Mouse (Mus musculus): Measurements from ENCODE around the gene Nckap5. TPM values are rescaled to one million over a fixed set of nuclear protein-coding genes. Genes with fewer than 3 reads are reported as not detected.

Nckap5 gene
- polyA plus RNA-seq, 1 experiment from 2014 or later: 3.2 TPM

DNA sequence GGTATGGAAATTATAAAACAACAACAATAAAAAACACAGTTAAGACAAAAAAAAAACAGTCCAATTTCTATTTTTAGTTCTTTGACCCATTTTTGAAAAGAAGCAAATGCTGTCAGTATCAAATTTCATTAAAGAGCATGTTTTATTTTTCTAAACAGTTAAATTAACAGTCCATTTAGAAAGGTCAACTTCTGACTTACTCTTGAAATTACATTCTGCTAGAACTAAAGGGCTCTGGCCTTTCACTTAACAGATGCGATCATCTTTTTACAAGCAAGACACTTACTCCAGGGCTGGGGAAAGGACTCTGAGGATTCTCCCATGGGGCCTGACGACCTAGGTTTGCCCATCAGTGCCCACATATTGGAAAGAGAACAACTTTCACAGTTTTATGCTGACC lies 359.2 kb downstream of the Nckap5 start:
- Histone ChIP-seq H3K27ac (ENCODE audit: low read depth, low read length) (no peak overlapping the region), H3K9ac (ENCODE audit: low read depth, low read length) (no peak overlapping the region), H3K4me2 (replicated peaks; ENCODE audit: low read depth, low read length) (no peak overlapping the region), H3K36me3 (ENCODE audit: control insufficient read depth, insufficient read depth, low read length) (no peaks in the 10 kb centered on the region), H3K4me1 (ENCODE audit: control insufficient read depth, insufficient read depth, low read length) (peaks cover 4% of the 10 kb centered on the region; the same call in 1 of the 2 replicates), H3K9me3 (ENCODE audit: control insufficient read depth, low read length) (no peaks in the 10 kb centered on the region), H3K27me3 (ENCODE audit: control insufficient read depth, insufficient read depth, low read length) (no peaks in the 10 kb centered on the region), H3K4me3 (ENCODE audit: low read length) (no peak overlapping the region)
- ATAC-seq (ENCODE audit: low FRiP score, low TSS enrichment): no peak; the same call in 1 of the 2 replicates
- WGBS: 25% methylated on average over 2 of the region's 2 CpGs

DNA sequence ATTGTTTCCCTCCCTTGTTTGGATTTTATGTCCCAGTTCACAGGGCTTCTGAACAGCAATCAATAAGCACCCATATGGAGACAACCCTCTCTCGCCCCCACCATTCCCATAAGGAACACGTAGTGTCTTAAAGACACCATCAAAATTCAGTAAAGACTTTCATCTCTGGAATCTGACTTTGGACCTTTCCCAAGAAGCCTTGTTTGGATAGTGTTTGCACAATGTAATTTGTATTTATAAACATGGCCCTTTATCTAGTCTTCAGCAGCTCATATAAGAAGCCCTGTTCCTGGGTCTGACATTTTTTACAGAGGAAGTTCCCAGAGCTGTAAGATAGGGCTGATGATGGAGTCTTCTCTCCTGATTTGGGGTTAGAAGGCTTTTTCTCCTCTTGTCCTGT lies 359.7 kb downstream of the Nckap5 start:
- Histone ChIP-seq H3K9me3 (ENCODE audit: control insufficient read depth, low read length) (no peaks in the 10 kb centered on the region), H3K27me3 (ENCODE audit: control insufficient read depth, insufficient read depth, low read length) (no peaks in the 10 kb centered on the region), H3K27ac (ENCODE audit: low read depth, low read length) (no peak overlapping the region; the same call in 1 of the 2 replicates), H3K4me1 (ENCODE audit: control insufficient read depth, insufficient read depth, low read length) (peaks cover 4% of the 10 kb centered on the region; the same call in 1 of the 2 replicates), H3K36me3 (ENCODE audit: control insufficient read depth, insufficient read depth, low read length) (no peaks in the 10 kb centered on the region), H3K9ac (ENCODE audit: low read depth, low read length) (no peak overlapping the region), H3K4me2 (replicated peaks; ENCODE audit: low read depth, low read length) (no peak overlapping the region), H3K4me3 (ENCODE audit: low read length) (no peak overlapping the region)
- no peak for ATAC-seq (ENCODE audit: low FRiP score, low TSS enrichment)
- WGBS: 61% methylated on average over 2 of the region's 2 CpGs

DNA sequence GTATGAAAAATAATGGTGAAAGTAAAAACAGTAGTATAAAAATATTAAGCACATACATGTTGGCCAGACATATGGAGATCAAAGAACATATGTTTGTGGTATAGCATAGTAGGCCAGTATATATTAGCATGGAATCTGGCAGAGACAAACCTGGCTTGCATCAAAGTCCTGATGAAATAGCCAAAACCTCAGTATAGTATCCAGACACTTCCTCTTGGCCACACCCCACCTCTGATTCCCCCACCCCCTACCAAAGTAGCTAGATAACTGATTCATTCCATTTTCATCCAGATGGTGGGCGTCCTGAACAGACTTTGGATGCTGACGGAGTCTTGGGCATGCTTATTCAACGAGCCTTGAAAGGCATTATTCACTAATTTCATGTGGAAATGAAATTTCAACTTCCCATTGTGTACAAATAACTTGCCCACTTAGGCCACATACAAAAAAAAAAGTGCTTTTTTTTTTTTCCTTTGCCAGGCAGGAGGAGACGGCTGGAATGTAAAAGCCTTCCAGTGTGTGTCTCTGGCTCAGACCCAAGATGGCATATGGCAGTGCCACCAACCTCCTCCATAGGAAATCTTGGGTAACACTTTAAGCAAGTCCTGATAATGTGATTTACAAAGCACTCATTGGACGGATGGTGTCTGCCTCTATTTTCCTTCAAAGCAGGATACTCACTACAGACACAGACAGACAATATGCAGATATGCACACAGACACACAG lies 360.6 kb downstream of the Nckap5 start:
- peaks cover 4% of the 10 kb centered on the region; the same call in 1 of the 2 replicates for H3K4me1 ChIP-seq (ENCODE audit: control insufficient read depth, insufficient read depth, low read length)
- WGBS: 82% methylated on average over 5 of the region's 5 CpGs
- no peak overlapping the region for H3K4me2 ChIP-seq (replicated peaks; ENCODE audit: low read depth, low read length)
- H3K9me3 ChIP-seq (ENCODE audit: control insufficient read depth, low read length): no peaks in the 10 kb centered on the region
- no peak overlapping the region for H3K4me3 ChIP-seq (ENCODE audit: low read length)
- no peak overlapping the region for H3K9ac ChIP-seq (ENCODE audit: low read depth, low read length)
- no peaks in the 10 kb centered on the region for H3K36me3 ChIP-seq (ENCODE audit: control insufficient read depth, insufficient read depth, low read length)
- no peaks in the 10 kb centered on the region for H3K27me3 ChIP-seq (ENCODE audit: control insufficient read depth, insufficient read depth, low read length)
- ATAC-seq (ENCODE audit: low FRiP score, low TSS enrichment): no peak
- H3K27ac ChIP-seq (ENCODE audit: low read depth, low read length): no peak overlapping the region

DNA sequence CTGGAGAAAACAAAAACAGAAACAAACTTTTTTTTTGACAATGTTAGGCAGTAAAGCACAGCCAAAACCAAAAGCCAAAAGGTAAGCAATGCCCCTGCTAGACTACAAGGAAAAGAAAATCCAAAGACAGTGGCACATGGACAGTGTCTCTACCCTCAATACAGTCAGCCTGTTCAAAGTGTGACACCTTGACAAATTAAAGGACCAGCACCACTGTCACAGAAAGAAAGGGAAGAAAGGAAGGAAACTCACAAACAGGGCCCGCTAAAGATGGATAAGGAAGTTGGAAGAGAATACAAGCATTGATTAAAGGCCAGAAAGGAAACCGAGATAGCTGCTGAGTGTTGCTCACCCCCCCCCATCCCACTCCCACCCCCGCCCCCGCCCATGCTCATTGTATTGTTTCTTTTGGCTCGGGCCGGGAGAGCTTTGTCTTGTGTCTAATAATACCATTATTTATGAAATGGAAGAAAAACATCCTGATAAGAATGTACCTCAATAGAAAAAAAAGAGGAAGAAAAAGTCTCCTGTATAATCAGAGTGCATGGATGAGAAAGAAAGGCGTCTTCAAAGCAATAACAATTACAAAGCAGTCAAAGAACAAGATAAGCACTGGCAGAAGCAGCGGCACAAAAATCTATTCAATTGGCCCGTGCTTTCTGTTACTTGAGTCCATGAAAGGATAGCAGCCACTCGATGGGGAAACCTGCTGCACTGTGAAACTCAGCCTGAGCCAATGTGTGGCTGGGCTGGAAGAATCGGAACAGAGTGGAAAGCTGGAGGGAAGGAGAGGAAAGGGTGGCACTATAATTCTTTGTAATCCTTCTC lies 368.9 kb downstream of the Nckap5 start:
- no peak for ATAC-seq (ENCODE audit: low FRiP score, low TSS enrichment)

DNA sequence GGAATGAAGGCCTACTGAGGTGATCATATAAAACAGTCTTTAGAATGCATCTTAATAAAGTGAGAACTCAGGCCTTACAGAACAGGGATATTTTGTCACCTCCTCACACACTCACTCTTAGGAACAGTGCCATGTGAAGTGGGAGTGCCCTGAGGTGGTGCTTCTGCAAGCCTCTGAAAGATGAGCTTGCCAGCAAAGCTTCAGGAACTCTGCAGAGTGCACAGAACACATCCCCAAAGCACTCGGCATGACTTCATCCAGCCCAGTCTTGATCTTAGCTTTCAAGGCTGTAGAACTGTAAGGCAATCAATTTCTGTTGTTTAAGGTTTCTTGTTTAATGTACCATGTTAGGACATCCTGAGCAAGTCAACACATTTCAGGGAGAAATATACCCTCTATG lies 372.9 kb downstream of the Nckap5 start:
- no peak overlapping the region for H3K4me2 ChIP-seq (replicated peaks; ENCODE audit: low read depth, low read length)
- 47% methylated on average over 1 of the region's 1 CpGs for WGBS
- ATAC-seq (ENCODE audit: low FRiP score, low TSS enrichment): no peak
- H3K4me3 ChIP-seq (ENCODE audit: low read length): no peak overlapping the region
- no peaks in the 10 kb centered on the region for H3K27me3 ChIP-seq (ENCODE audit: control insufficient read depth, insufficient read depth, low read length)
- H3K4me1 ChIP-seq (ENCODE audit: control insufficient read depth, insufficient read depth, low read length): 0 out of 2 replicates have a peak, but pooled peaks cover 2% of the 10 kb centered on the region
- H3K9ac ChIP-seq (ENCODE audit: low read depth, low read length): no peak overlapping the region
- H3K36me3 ChIP-seq (ENCODE audit: control insufficient read depth, insufficient read depth, low read length): no peaks in the 10 kb centered on the region
- H3K27ac ChIP-seq (ENCODE audit: low read depth, low read length): no peak overlapping the region
- H3K9me3 ChIP-seq (ENCODE audit: control insufficient read depth, low read length): no peaks in the 10 kb centered on the region

More for the DNA sequence above, 368.9 kb downstream of the Nckap5 start:
- H3K4me3 ChIP-seq (ENCODE audit: low read length): no peak overlapping the region
- H3K9ac ChIP-seq (ENCODE audit: low read depth, low read length): no peak overlapping the region
- no peaks in the 10 kb centered on the region for H3K9me3 ChIP-seq (ENCODE audit: control insufficient read depth, low read length)
- H3K27ac ChIP-seq (ENCODE audit: low read depth, low read length): no peak overlapping the region
- H3K27me3 ChIP-seq (ENCODE audit: control insufficient read depth, insufficient read depth, low read length): no peaks in the 10 kb centered on the region
- 50% methylated on average over 11 of the region's 11 CpGs for WGBS
- H3K4me2 ChIP-seq (replicated peaks; ENCODE audit: low read depth, low read length): no peak overlapping the region
- 0 out of 2 replicates have a peak, but pooled peaks cover 2% of the 10 kb centered on the region for H3K4me1 ChIP-seq (ENCODE audit: control insufficient read depth, insufficient read depth, low read length)
- no peaks in the 10 kb centered on the region for H3K36me3 ChIP-seq (ENCODE audit: control insufficient read depth, insufficient read depth, low read length)

DNA sequence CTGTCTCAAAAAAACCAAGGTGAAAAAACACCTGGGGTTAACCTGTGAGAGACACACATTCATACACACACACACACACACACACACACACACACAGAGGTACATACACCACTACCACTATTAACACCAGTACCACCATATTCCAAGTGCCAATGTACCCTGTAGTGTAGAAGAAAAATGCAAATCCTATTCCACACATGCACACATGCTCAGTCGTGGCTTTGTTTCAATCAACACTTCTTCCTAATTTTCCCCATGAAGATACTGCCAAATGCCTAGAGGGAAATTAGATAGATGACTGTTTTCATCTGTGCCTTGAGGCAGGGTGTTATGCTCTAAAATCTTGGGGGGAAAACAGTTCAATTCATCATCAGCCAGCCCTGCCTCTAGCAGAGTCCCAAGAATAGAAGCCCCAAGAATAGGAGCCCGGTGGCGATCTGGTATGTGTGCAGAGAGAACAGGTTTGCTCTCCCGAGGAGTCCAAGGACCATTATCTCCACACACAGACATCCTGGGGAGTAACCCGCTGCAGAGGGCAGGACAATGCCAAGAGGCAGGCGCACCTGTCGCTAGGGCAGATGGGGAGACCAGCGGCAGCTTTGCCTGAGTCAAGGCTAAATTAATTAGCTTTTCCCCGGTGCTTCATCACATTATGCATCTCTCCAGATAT lies 376.0 kb downstream of the Nckap5 start:
- Histone ChIP-seq H3K4me1 (ENCODE audit: control insufficient read depth, insufficient read depth, low read length) (no peaks in the 10 kb centered on the region), H3K9me3 (ENCODE audit: control insufficient read depth, low read length) (no peaks in the 10 kb centered on the region), H3K4me2 (replicated peaks; ENCODE audit: low read depth, low read length) (no peak overlapping the region), H3K4me3 (ENCODE audit: low read length) (no peak overlapping the region), H3K27ac (ENCODE audit: low read depth, low read length) (no peak overlapping the region), H3K9ac (ENCODE audit: low read depth, low read length) (no peak overlapping the region), H3K36me3 (ENCODE audit: control insufficient read depth, insufficient read depth, low read length) (no peaks in the 10 kb centered on the region), H3K27me3 (ENCODE audit: control insufficient read depth, insufficient read depth, low read length) (no peaks in the 10 kb centered on the region)
- 70% methylated on average over 9 of the region's 9 CpGs for WGBS
- no peak for ATAC-seq (ENCODE audit: low FRiP score, low TSS enrichment)

DNA sequence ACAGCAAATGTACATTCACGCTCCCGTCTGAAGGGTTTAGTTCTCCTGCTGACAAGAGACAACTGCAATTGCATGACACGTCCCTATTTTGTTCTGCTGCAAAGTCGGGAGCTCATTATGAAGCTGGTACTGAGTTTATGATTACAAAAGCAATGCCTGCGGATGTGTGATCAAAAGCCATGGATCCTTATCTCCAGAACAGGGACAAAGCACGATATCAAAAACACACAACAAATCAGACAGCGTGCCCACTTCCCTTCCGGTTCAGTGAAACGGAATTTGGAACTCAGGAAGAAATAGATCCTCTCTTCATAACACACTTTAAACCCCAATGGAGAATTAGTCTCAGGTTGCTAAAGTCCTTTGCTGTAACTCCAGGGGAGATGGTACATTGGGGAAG lies 379.1 kb downstream of the Nckap5 start:
- H3K36me3 ChIP-seq (ENCODE audit: control insufficient read depth, insufficient read depth, low read length): no peaks in the 10 kb centered on the region
- no peaks in the 10 kb centered on the region for H3K9me3 ChIP-seq (ENCODE audit: control insufficient read depth, low read length)
- WGBS: 66% methylated on average over 9 of the region's 9 CpGs
- no peak overlapping the region for H3K4me2 ChIP-seq (replicated peaks; ENCODE audit: low read depth, low read length)
- no peak overlapping the region for H3K27ac ChIP-seq (ENCODE audit: low read depth, low read length)
- H3K4me3 ChIP-seq (ENCODE audit: low read length): no peak overlapping the region
- no peak for ATAC-seq (ENCODE audit: low FRiP score, low TSS enrichment)
- H3K9ac ChIP-seq (ENCODE audit: low read depth, low read length): no peak overlapping the region
- H3K27me3 ChIP-seq (ENCODE audit: control insufficient read depth, insufficient read depth, low read length): no peaks in the 10 kb centered on the region
- no peaks in the 10 kb centered on the region for H3K4me1 ChIP-seq (ENCODE audit: control insufficient read depth, insufficient read depth, low read length)

DNA sequence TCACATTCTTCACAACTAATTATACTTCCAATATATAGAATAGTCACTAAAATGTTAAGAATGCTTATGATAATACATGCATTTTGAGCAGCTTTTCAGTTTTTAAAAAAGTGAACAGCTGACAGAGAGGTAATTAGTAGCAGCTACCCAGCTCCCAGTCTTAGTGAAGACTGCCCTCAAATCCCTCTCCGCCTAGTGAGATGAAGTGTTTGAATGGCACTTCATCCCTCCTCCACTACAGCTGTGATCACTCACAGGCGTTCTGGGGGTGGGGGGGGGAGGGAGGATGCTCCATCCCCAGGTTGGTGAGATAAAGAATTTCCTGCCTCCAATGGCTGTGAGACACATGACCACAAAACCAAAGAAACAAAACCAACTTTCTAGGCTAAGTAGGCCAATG lies 381.2 kb downstream of the Nckap5 start:
- no peak overlapping the region for H3K27ac ChIP-seq (ENCODE audit: low read depth, low read length)
- ATAC-seq (ENCODE audit: low FRiP score, low TSS enrichment): no peak
- 41% methylated on average over 2 of the region's 2 CpGs for WGBS

More for the DNA sequence above, 381.2 kb downstream of the Nckap5 start:
- Histone ChIP-seq H3K4me3 (ENCODE audit: low read length) (no peak overlapping the region), H3K9me3 (ENCODE audit: control insufficient read depth, low read length) (no peaks in the 10 kb centered on the region), H3K27me3 (ENCODE audit: control insufficient read depth, insufficient read depth, low read length) (no peaks in the 10 kb centered on the region), H3K9ac (ENCODE audit: low read depth, low read length) (no peak overlapping the region), H3K36me3 (ENCODE audit: control insufficient read depth, insufficient read depth, low read length) (no peaks in the 10 kb centered on the region), H3K4me1 (ENCODE audit: control insufficient read depth, insufficient read depth, low read length) (no peaks in the 10 kb centered on the region), H3K4me2 (replicated peaks; ENCODE audit: low read depth, low read length) (no peak overlapping the region)

Data from kidney, embryonic 14.5 days (tissue).